Mouse (Mus musculus): ENCODE measurements at regions not wholly inside any gene's neighbourhood (a gene's known extent, or its start where the extent isn't known, plus 50 kb on each side); places are given as distances from the start of the nearest gene placed in this dataset.

GRCm38 (mm10) chr1:118741286-118741685 is 113.5 kb downstream of the Tfcp2l1 start:
- ATAC-seq (ENCODE audit: insufficient number of reproducible peaks, low FRiP score, low TSS enrichment) = peak; percentile 45

- ATAC-seq (ENCODE audit: insufficient number of reproducible peaks, low FRiP score, low TSS enrichment) = no peak
These were observed 120.5 kb downstream of the Tfcp2l1 start for GRCm38 (mm10) chr1:118748196-118748595.

GRCm38 (mm10) chr1:118752869-118753268 is 125.1 kb downstream of the Tfcp2l1 start:
- no peak for ATAC-seq (ENCODE audit: insufficient number of reproducible peaks, low FRiP score, low TSS enrichment)

- ATAC-seq (ENCODE audit: insufficient number of reproducible peaks, low FRiP score, low TSS enrichment) = no peak
These were observed 128.6 kb downstream of the Tfcp2l1 start for GRCm38 (mm10) chr1:118756171-118756865.

GRCm38 (mm10) chr1:118757340-118758030 is 129.7 kb downstream of the Tfcp2l1 start:
- ATAC-seq (ENCODE audit: insufficient number of reproducible peaks, low FRiP score, low TSS enrichment) = no peak

GRCm38 (mm10) chr1:118758031-118758400 is 130.3 kb downstream of the Tfcp2l1 start:
- no peak for ATAC-seq (ENCODE audit: insufficient number of reproducible peaks, low FRiP score, low TSS enrichment)

GRCm38 (mm10) chr1:118759141-118759932 is 131.6 kb downstream of the Tfcp2l1 start:
- ATAC-seq (ENCODE audit: insufficient number of reproducible peaks, low FRiP score, low TSS enrichment) = peak; percentile 78

GRCm38 (mm10) chr1:118765525-118765924 is 137.8 kb downstream of the Tfcp2l1 start:
- ATAC-seq (ENCODE audit: insufficient number of reproducible peaks, low FRiP score, low TSS enrichment) = no peak

GRCm38 (mm10) chr1:118768831-118769230 is 141.1 kb downstream of the Tfcp2l1 start:
- no peak for ATAC-seq (ENCODE audit: insufficient number of reproducible peaks, low FRiP score, low TSS enrichment)

GRCm38 (mm10) chr1:118772261-118772660 is 144.5 kb downstream of the Tfcp2l1 start:
- no peak for ATAC-seq (ENCODE audit: insufficient number of reproducible peaks, low FRiP score, low TSS enrichment)

- ATAC-seq (ENCODE audit: insufficient number of reproducible peaks, low FRiP score, low TSS enrichment) = no peak
These were observed 149.1 kb downstream of the Tfcp2l1 start for GRCm38 (mm10) chr1:118776594-118777441.
